Mouse (Mus musculus) 3134 (cell line): ENCODE measurements around the gene Vps8.

ENCODE experiments used
- DNase-seq: peaks from one replicate; pipeline ENCODE4 v3.0.0-alpha.2; 2011; ENCODE audit warnings: low spot score; ENCODE audit not compliant: insufficient read length; ENCODE audit errors: extremely low read depth

The Vps8 gene

DNA sequence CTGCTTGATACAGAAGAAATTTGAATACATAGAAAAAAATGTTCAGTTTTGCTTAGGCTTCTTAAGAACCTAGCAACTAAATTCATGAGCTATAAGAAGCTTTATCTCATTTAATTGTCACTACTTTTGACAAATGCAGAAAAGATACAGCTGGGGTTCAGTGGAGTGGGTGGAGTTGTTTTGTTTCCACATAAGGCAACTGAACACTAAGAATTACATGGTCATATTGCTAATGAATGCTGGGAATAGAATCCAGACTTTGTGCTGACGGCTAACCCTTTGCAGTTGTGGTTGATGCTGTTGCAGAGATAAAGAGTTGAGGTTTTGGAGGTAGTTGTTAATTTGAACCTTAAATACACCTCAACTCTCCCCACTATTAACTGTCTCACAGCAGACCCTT, 119.6 kb downstream of the Vps8 start:
- DNase-seq: no peak

DNA sequence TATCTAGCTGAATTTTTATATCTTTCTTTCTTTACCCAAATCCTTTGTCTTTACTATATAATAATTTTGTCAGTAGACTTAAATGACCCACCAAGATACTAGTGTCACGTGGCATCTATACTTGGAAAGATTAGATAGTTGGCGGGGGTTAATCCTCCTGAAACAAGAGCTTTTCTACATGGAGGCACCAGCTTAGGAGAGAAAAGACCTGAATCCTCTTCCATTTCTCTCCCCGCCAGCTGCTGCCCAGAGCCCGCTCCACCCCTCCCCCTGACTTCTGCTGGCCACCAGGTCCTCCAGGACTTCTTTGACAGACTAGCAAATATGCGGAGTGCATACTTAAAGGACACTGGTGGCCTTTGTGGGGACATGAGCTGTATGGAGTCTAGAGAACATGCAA, 124.5 kb downstream of the Vps8 start:
- no peak for DNase-seq

- DNase-seq: no peak
Measured at GRCm38 (mm10) chr16:21549751-21550150, 126.8 kb downstream of the Vps8 start.

DNA sequence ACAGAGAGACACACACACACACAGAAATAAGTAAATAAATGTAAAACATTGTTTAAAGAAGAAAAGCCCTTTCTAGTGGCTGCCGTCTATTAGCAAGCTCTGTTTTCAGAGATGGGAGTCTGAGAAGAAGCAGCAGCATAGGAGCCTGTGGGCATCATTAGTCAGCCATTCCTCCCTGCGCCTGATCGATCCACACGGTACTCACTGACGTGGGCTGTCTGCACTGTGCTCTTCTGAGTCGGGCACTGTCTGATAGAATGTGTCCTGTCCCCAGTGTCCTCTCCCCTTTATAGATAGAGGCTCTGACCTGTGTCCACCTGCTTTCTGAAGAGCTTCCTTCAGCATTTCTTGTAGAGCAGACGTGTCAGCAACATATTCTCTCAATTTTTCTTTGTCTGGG, 127.5 kb downstream of the Vps8 start:
- no peak for DNase-seq

DNA sequence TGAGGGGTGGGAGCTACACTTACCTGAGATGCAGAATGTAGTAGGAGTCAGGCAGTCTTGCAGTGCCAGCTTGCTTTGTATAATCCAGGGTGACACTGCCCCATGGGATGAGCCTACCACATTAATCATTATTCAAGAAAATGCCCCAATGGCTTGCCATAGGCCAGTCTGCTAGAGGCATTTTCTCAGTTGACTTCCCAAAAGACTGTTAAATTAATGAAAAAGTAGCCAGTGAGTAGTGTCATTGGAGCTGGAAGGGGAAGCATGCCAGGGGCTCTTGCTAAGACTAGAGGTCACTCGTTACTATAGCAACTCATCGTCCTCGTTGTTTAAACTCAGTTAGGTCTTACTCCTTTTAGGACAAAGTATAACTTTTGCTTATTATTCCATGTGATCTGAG, 130.6 kb downstream of the Vps8 start:
- no peak for DNase-seq

- DNase-seq: no peak
Measured at GRCm38 (mm10) chr16:21562625-21563300, 139.8 kb downstream of the Vps8 start.

GRCm38 (mm10) chr16:21563322-21563721, 140.4 kb downstream of the Vps8 start:
- DNase-seq: no peak

DNA sequence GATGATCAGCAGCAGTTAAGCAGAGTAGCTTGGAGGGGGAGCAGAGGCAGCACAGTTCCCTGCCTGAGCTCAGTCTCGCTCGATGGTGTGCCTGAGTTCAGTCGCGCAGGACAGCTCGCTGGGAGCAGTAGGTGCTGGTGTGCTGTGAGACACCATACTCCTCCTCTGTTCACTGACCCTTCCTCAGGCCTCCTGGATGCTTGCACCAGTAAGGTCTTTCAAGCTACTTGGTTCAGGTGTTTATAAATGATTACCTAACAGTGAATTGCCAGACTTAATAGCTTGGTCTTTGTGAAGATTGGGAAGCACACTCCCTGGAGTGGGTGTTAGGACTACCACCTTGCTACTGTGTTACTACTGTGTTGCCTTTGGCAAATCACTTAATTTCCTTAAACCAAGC, 144.2 kb downstream of the Vps8 start:
- DNase-seq: no peak

DNA sequence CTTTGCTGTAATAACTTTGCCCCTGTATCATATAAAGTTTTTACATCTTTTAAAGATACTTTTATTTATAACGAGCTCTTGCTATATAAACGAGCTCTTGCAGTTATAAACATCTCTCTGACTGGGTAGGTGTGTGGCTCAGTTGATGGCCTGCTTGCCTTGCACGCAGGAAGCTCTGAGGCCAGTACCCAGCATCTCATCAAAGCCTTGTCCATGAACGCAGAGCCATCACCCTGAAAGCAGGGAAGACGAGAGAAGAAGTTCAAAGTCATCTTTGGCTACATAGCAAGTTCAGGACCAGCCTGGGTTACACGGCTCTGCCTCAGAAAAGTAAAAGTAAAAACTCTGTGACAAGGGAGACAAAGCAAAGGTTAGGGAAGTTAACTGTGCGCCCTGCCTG, 147.0 kb downstream of the Vps8 start:
- no peak for DNase-seq

DNA sequence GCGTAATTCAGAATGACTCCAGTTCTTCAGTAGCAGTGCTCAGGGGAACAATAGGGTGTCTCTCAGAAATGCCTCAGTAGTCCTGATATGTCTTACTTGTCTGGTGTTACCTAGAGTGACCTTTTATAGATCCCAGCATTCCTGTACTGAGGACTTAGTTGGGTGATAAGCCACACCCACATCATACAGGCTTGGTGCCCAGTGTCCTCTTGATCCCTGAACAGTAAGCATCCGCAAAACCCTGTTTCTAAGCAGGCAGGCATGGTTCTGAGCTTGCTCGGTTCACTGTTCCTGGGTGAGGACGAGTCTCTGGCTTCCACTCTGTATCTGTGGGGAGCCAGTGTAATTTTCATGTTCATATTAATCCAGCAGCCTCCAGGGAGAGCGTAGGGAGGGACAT, 147.9 kb downstream of the Vps8 start:
- no peak for DNase-seq

DNA sequence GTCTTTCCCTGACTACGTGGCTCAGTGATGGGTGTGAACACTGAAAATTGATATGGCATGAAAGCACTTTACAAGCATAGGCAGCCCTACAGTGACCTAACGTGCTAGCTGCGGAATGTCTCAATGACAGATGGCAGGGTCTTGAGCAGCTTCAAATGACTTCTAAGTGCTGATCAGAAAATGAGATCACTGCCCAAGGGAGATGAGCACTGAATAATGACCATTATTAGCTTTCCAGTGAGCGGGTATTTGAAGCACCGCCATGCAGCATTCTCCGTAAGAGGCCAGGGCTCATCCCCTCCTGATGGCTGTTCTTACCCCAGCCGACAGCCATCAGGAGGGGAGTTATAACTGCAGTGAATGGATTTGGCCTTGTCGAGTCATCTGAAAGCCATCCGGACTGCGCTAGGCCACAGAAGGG, 153.1 kb downstream of the Vps8 start:
- DNase-seq: no peak

- DNase-seq: no peak
Measured at GRCm38 (mm10) chr16:21589110-21589509, 166.2 kb downstream of the Vps8 start.

- DNase-seq: no peak
Measured at GRCm38 (mm10) chr16:21590806-21591205, 167.9 kb downstream of the Vps8 start.

DNA sequence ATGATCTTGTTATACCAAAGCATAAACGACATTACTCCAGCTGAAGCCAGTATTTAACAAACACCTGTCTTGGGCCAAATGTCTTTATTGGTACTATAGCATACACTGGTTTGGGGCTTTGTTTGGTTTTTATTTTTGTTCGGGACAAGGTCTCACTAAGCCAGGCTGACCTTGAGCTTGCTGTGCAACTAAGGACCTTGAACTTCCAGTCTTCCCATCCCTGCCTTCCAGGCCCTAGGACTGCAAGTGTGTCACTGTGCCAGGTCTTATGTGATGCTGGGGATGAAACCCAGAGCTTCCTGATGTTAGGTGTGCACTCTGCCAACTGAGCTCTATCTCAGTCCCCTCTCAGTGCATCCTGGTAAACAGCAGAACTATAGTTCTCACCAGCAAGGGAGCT, 168.6 kb downstream of the Vps8 start:
- no peak for DNase-seq

DNA sequence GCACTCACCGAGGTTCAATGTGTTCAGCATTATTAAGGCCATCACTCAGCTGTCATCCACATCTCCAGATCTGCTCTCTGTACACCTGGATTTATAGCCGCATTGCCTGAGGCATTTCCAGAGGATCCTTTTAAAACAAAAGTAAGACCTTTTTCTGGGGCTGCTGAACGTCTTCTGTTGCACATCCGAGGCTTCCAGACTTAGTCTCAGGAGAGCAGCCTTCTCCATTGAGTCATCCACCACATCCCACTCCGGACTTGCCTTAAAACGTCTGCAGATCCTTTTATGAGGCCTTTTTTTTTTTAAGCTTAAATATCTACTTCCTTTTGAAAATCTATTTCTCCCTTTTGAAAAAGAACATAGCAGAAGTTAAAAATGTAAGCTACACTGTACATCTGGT, 172.6 kb downstream of the Vps8 start:
- no peak for DNase-seq

- no peak for DNase-seq
Measured at GRCm38 (mm10) chr16:21604354-21604753, 181.4 kb downstream of the Vps8 start.

GRCm38 (mm10) chr16:21606249-21607020, 183.5 kb downstream of the Vps8 start:
- no peak for DNase-seq

GRCm38 (mm10) chr16:21607021-21607650, 184.2 kb downstream of the Vps8 start:
- DNase-seq: no peak

GRCm38 (mm10) chr16:21607651-21608040, 184.7 kb downstream of the Vps8 start:
- DNase-seq: no peak

DNA sequence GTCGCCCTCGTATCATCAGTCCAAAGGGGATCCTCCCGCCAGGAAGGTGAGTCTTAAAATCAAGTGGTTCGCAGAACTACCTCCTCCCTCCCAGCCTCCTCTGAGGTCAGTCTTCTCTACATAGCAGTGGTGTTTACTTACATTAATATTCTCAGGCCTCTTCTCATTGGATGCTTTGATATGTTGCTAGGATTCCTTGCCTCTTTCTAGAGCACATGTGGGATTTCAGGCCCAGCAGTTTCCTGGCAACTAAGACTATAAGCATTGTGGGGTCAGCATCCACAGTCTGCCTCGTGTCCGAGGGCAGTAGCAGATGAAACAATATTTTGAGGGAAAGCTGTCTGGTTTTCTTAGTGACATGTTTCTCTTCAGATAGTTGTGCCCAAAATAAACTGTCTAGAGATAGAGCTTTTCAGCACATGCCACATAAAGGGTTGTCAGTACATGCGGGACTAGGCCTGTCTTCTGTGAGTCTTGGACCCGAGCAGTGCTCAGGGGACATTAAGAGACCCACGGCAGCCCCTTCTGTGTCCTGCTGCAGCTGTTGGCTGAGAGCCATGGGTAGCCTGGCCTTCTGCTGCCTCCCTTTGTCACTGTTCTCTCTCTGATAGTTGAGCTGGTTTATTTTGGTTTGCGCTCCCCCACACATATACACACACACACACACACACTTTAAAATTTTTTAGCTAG, 185.4 kb downstream of the Vps8 start:
- no peak for DNase-seq

- DNase-seq: no peak
Measured at GRCm38 (mm10) chr16:21610473-21610872, 187.6 kb downstream of the Vps8 start.
